Mouse (Mus musculus) neural tube, embryonic 11.5 days (tissue): Measurements from ENCODE around the gene Hnrnpab. TPM values are rescaled to one million over a fixed set of nuclear protein-coding genes. Genes with fewer than 3 reads are reported as not detected.
A peak's percentile ranks its signal among the peaks of the same experiment; 100 is the strongest.

Experiments
- ATAC-seq: fragments of 200-750 bp; cut with Nextera tagmentation; 2 replicates; pipeline ENCODE4 v1.8.0; 2017; ENCODE audit warnings: moderate number of reproducible peaks, mild to moderate bottlenecking, moderate TSS enrichment, moderate library complexity; ENCODE audit not compliant: insufficient read depth, low FRiP score, low TSS enrichment
- DNase-seq: peaks from one replicate; pipeline ENCODE4 v3.0.0-alpha.2; 2015; ENCODE audit warnings: low spot score
- H3K27ac ChIP-seq: fragments of 300-500 bp; sonication (generic); 2 replicates; pipeline ENCODE4 v1.5.1; 2014; ENCODE audit warnings: low read depth, mild to moderate bottlenecking, low read length
- H3K27me3 ChIP-seq: fragments of 300-500 bp; sonication (generic); 2 replicates; pipeline ENCODE4 v1.6.1; 2014; ENCODE audit warnings: mild to moderate bottlenecking, low read length, mixed read lengths; ENCODE audit not compliant: control insufficient read depth, insufficient read depth
- H3K36me3 ChIP-seq: fragments of 300-500 bp; sonication (generic); 2 replicates; pipeline ENCODE4 v1.6.1; 2014; ENCODE audit warnings: mild to moderate bottlenecking, low read length, moderate library complexity, mixed read lengths; ENCODE audit not compliant: control insufficient read depth, insufficient read depth
- H3K4me1 ChIP-seq: fragments of 300-500 bp; sonication (generic); 2 replicates; pipeline ENCODE4 v1.6.1; 2014; ENCODE audit warnings: low read length, mixed read lengths; ENCODE audit not compliant: control insufficient read depth, insufficient read depth
- H3K4me2 ChIP-seq: fragments of 300-500 bp; sonication (generic); 2 replicates; pipeline ENCODE4 v1.6.1; 2014; ENCODE audit warnings: low read depth, mild to moderate bottlenecking, moderate library complexity
- H3K4me3 ChIP-seq: fragments of 300-500 bp; sonication (generic); 2 replicates; pipeline ENCODE4 v1.5.1; 2014; ENCODE audit warnings: low read depth, low read length
- H3K9ac ChIP-seq: fragments of 300-500 bp; sonication (generic); 2 replicates; pipeline ENCODE4 v1.6.1; 2014; ENCODE audit warnings: mild to moderate bottlenecking, low read length
- H3K9me3 ChIP-seq: fragments of 300-500 bp; sonication (generic); 2 replicates; pipeline ENCODE4 v1.6.1; 2016; ENCODE audit warnings: low read length; ENCODE audit not compliant: control insufficient read depth
- WGBS: fragments of 180-500 bp; shearing (Covaris S2); extraction: QIAGEN DNeasy Blood & Tissue Kit; methylation state at CpG from one replicate; pipeline ENCODE4 v1.1.7; 2014; 5-methylcytosine and 5-hydroxymethylcytosine counted together
- polyA plus RNA-seq: library from polyadenylated mRNA; unstranded; fragments of >200 nt; fragmentation: Nextera tagmentation; extraction: Ambion mirVana; gene quantifications from 2 replicates; pipeline ENCODE4 v1.2.1, GENCODE M21; 2014

The Hnrnpab gene
- polyA plus RNA-seq, 1 experiment from 2014 or later: 764 TPM

DNA sequence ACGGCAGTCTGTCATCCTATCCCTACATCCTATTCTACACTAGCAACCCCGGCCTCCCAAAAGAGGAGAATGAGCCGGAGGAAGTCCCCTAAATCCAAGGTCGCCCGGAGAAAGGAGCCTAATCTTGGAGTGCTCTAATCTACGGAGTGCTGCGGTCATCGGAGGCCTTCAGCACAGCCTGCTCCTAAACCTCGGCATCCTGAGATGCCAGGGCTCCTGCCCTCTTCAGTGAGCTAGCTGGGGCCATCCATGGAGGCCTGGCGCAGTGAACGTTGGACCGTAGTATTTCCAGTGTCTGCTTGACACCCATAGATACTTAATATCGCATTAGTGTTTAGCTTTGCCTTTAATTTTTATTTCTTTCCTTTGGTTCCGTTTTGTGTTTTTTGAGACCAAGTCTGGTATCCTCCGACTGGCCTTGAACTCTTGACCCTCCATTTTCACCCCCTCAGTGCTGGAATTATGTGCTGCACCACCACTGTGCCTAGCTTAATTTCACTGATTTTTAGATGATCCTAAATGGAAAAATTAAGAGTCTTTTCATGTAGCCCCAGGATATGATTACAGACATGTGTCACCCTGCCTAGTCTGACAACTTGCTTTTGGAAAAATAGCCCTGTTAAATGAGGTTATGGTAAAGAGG, 570 bp upstream of the Hnrnpab start:
- no peak for DNase-seq
- peak overlapping the region; percentile 77 for H3K4me2 ChIP-seq
- peaks cover 14% of the 10 kb centered on the region for H3K4me1 ChIP-seq
- H3K4me3 ChIP-seq: peak overlapping the region; percentile 93
- H3K36me3 ChIP-seq: peaks cover 10% of the 10 kb centered on the region
- WGBS: 14% methylated on average over 15 of the region's 15 CpGs
- ATAC-seq: peak; percentile 62
- H3K27ac ChIP-seq: peak overlapping the region; percentile 96
- no peaks in the 10 kb centered on the region for H3K9me3 ChIP-seq
- H3K9ac ChIP-seq: peak overlapping the region; percentile 100
- no peaks in the 10 kb centered on the region for H3K27me3 ChIP-seq

DNA sequence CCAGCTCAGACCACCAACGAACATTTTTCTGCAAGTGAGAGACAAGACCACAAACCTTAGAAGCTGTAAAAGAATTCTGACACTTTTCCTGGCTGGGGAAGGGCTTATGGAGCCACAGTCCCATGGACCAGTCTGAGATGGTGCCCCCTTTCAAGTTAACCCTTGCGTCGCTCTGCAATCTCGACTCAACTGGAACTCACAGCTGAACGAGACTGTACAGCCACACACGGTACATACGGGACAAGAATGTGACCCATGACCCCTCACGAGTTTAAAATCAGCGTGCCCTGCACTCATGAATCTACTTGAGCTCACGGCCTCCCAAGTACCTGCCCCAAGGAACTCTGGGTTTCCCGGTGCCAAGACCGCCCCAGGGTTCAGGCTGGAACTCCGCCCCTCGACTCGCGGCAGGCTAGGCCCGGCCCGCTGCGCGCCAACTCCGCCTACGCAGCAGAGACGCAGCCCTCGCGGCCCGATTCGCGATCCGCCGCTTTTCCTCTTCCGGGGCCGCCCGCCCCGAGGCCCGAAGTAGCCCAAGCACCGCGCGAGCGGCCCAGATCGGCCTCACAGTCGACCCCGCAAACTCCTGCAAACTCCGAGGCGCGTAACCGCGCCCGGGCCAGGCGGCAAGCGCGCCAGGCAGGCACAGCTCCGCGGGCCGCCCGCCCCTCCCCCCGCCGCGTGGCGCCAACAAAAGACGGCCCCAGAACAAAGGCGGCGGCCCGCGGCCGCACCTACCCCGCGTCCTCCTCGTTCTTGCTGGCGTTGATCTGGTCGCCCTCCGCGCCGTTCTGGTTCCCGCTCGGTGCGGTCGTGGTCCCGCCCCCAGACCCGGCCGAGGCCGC, 823 bp downstream of the Hnrnpab start:
- peak overlapping the region; percentile 100 for H3K9ac ChIP-seq
- ATAC-seq (peak; percentile 32), DNase-seq (peak; percentile 81)
- H3K4me1 ChIP-seq: peaks cover 14% of the 10 kb centered on the region
- H3K9me3 ChIP-seq: no peaks in the 10 kb centered on the region
- peak overlapping the region; percentile 93 for H3K4me3 ChIP-seq
- WGBS: under 1% methylated on average over 69 of the region's 81 CpGs
- H3K4me2 ChIP-seq: peak overlapping the region; percentile 70
- H3K36me3 ChIP-seq: peaks cover 23% of the 10 kb centered on the region
- H3K27ac ChIP-seq: peak overlapping the region; percentile 96
- H3K27me3 ChIP-seq: no peaks in the 10 kb centered on the region

DNA sequence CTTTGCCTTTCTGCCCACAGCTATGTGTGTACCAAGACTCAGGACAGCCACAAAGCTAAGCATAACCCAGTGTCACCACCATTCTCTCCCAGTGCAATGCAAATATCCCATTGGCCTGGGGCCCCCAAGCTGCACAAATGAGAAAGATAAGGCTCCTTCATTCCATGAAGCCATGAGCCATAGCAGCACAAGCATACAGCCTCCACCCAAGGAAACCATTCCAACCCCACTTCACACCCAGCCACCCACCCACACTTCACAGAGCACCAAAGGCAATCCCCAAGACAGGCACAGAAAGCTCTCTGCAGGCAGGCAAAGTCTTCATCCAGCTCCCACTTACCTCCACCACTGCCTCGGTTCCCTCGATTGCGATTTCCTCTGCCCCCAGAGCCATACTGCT, 4.4 kb downstream of the Hnrnpab start:
- no peak for DNase-seq
- no peak overlapping the region for H3K9ac ChIP-seq
- 90% methylated on average over 3 of the region's 3 CpGs for whole genome bisulfite sequencing
- peaks cover 47% of the 10 kb centered on the region for H3K36me3 ChIP-seq
- no peak overlapping the region for H3K4me2 ChIP-seq
- peaks cover 14% of the 10 kb centered on the region for H3K4me1 ChIP-seq
- H3K9me3 ChIP-seq: no peaks in the 10 kb centered on the region
- ATAC-seq: no peak
- H3K4me3 ChIP-seq: no peak overlapping the region
- no peak overlapping the region for H3K27ac ChIP-seq
- H3K27me3 ChIP-seq: no peaks in the 10 kb centered on the region

DNA sequence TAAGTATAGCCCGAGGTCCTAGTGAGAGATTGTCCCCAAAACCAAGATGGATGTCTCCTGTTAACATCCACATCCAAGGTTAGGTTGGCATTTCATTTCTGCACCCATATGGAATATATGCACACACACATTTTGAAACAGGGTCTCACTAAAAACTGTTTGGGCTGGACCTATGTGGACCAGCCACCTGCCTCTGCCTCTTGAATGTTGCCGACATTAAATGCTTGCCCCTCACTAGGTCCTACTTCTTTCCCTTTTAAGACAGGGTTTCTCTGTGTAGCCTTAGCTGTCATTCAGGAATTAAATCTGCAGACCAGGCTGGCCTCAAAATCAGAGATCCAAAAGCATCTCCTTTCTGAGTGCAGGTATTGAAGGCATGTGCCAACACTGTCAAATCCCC, 9.1 kb downstream of the Hnrnpab start:
- Histone ChIP-seq H3K4me1 (no peaks in the 10 kb centered on the region), H3K9ac (no peak overlapping the region), H3K4me3 (no peak overlapping the region), H3K4me2 (no peak overlapping the region), H3K9me3 (no peaks in the 10 kb centered on the region), H3K36me3 (peaks cover 61% of the 10 kb centered on the region), H3K27me3 (no peaks in the 10 kb centered on the region), H3K27ac (no peak overlapping the region)
- no peak for ATAC-seq
- 83% methylated on average over 2 of the region's 2 CpGs for WGBS
- DNase-seq: no peak

DNA sequence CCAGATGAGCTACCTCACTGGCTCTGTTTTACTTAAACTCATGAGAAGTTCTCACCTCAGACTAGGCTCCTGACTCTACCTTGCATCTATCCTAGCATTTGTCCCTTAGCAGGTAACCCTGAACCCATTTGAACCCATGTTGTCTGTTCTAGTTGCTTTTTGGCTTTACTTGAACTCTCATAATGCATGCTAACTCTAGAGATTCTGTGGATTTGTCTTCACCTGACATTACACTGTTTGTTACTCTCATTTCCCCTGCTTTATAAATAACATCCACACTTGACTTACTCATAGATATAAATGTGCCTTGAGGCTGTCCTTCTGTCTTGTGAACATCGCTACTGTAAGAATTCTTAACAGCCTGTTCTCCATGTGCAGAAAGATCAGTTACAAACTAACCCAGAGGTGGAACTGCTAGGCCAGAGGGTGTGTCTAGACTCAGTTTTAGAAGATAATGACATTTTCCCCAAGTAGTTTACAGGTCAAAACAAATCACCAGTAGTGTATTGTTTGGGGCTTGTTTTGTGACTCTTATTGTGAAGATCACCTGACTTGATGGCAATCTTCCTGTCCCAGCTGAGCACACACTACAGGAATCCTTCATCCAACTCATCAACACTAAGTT, 11.1 kb downstream of the Hnrnpab start:
- ATAC-seq (no peak), DNase-seq (no peak)
- H3K4me2 ChIP-seq: no peak overlapping the region
- H3K36me3 ChIP-seq: peaks cover 58% of the 10 kb centered on the region
- H3K4me3 ChIP-seq: no peak overlapping the region
- no peaks in the 10 kb centered on the region for H3K4me1 ChIP-seq
- H3K27ac ChIP-seq: no peak overlapping the region
- WGBS: 86% methylated on average over 1 of the region's 1 CpGs
- H3K9me3 ChIP-seq: no peaks in the 10 kb centered on the region
- H3K9ac ChIP-seq: no peak overlapping the region
- no peaks in the 10 kb centered on the region for H3K27me3 ChIP-seq

DNA sequence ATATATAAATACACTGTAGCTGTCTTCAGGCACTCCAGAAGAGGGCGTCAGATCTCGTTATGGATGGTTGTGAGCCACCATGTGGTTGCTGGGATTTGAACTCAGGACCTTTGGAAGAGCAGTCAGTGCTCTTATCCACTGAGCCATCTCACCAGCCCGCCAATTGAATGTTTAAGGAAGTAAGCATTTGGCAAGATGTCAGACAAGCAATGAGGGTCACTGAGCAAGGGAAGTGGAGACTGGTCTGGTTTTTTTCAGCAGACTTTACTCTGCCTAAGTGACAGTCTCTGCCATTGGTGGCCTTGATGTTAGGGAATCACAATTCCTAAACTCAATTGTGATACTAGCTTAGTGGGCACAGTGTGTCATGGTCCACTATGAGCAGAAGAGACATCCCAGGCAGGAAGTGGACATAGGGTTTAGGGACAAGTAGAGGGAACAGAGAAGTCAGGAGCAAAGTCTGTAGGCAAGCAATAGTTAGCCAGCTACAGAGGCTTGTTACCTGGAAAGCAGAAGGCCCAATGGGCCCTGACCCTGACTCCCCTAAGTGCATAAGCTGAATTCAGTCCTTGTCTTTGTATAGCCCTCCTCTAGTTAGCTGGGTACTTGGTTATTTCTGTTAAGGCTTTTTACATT, 11.8 kb downstream of the Hnrnpab start:
- Histone ChIP-seq H3K27me3 (no peaks in the 10 kb centered on the region), H3K9ac (no peak overlapping the region), H3K4me1 (no peaks in the 10 kb centered on the region), H3K36me3 (peaks cover 60% of the 10 kb centered on the region), H3K4me3 (no peak overlapping the region), H3K9me3 (no peaks in the 10 kb centered on the region), H3K4me2 (no peak overlapping the region), H3K27ac (no peak overlapping the region)
- DNase-seq (no peak), ATAC-seq (no peak)
- WGBS: 81% methylated on average over 3 of the region's 3 CpGs

DNA sequence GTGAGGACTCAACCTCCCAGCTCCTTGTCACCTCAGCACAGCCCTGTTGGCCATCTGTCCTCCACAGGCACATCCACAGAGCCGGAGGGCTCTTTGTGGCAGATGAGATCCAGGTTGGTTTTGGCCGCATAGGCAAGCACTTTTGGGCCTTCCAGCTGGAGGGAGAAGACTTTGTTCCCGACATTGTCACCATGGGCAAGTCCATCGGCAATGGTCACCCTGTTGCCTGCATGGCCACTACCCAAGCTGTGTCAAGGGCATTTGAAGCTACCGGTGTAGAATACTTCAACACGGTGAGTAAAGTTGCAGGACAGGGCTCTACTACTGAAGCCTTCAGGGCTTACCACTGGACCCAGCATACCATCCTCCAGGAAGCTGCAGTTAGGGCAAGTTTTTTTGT, 12.8 kb downstream of the Hnrnpab start:
- no peak for ATAC-seq
- peaks cover 63% of the 10 kb centered on the region for H3K36me3 ChIP-seq
- H3K4me2 ChIP-seq: no peak overlapping the region
- no peak overlapping the region for H3K4me3 ChIP-seq
- H3K9me3 ChIP-seq: no peaks in the 10 kb centered on the region
- H3K4me1 ChIP-seq: no peaks in the 10 kb centered on the region
- 90% methylated on average over 6 of the region's 6 CpGs for WGBS
- no peak for DNase-seq
- no peak overlapping the region for H3K9ac ChIP-seq
- no peaks in the 10 kb centered on the region for H3K27me3 ChIP-seq
- H3K27ac ChIP-seq: no peak overlapping the region

DNA sequence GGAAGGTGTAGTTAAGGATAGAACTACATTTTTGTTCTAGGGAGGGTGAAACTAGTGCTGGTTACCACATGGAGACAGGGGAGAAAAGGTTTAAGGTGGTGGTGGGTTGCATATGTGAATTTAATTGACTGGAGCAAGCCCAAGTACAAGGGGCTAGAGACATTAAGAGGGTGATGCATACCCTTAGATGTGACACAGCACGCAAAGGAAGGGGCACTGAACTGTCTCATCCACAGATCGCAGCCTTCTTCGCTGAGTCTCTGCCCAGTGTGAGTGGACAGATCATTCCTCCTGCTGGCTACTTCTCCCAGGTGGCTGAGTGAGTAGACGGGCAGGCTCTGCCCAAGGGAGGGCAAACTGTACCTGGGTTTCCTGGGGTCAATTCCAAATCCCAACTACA, 13.3 kb downstream of the Hnrnpab start:
- DNase-seq: no peak

More for the DNA sequence above, 13.3 kb downstream of the Hnrnpab start:
- H3K27me3 ChIP-seq: no peaks in the 10 kb centered on the region
- no peaks in the 10 kb centered on the region for H3K4me1 ChIP-seq
- no peak overlapping the region for H3K4me2 ChIP-seq
- no peak overlapping the region for H3K27ac ChIP-seq
- no peak overlapping the region for H3K4me3 ChIP-seq
- 91% methylated on average over 4 of the region's 4 CpGs for WGBS
- H3K36me3 ChIP-seq: peaks cover 59% of the 10 kb centered on the region
- no peak for ATAC-seq
- no peaks in the 10 kb centered on the region for H3K9me3 ChIP-seq
- H3K9ac ChIP-seq: no peak overlapping the region
